Mouse (Mus musculus) stomach, embryonic 16.5 days (tissue): Measurements from ENCODE around the gene Rps6kc1. TPM values are rescaled to one million over a fixed set of nuclear protein-coding genes. Genes with fewer than 3 reads are reported as not detected.

Source experiments
- ATAC-seq: fragments of 200-750 bp; cut with Nextera tagmentation; 2 replicates; pipeline ENCODE4 v1.8.0; 2017; ENCODE audit warnings: moderate number of reproducible peaks, moderate TSS enrichment; ENCODE audit not compliant: insufficient read depth, low FRiP score
- H3K27ac ChIP-seq: fragments of 300-500 bp; sonication (generic); 2 replicates; pipeline ENCODE4 v1.5.1; 2014; ENCODE audit warnings: low read length
- H3K27me3 ChIP-seq: fragments of 300-500 bp; sonication (generic); 2 replicates; pipeline ENCODE4 v1.6.1; 2014; ENCODE audit warnings: low read length, control low read depth, mixed read lengths; ENCODE audit not compliant: control insufficient read depth, insufficient read depth
- H3K36me3 ChIP-seq: fragments of 300-500 bp; sonication (generic); 2 replicates; pipeline ENCODE4 v1.6.1; 2014; ENCODE audit warnings: low read length; ENCODE audit not compliant: control insufficient read depth, insufficient read depth
- H3K4me1 ChIP-seq: fragments of 300-500 bp; sonication (generic); 2 replicates; pipeline ENCODE4 v1.6.1; 2014; ENCODE audit warnings: low read length, control low read depth, mixed read lengths; ENCODE audit not compliant: control insufficient read depth, insufficient read depth
- H3K4me2 ChIP-seq: fragments of 300-500 bp; sonication (generic); 2 replicates; pipeline ENCODE4 v1.6.1; 2014; ENCODE audit warnings: low read depth, low read length, mixed read lengths
- H3K4me3 ChIP-seq: fragments of 300-500 bp; sonication (generic); replicated peaks from 2 replicates; pipeline ENCODE4 v1.5.1; 2014; ENCODE audit warnings: mild to moderate bottlenecking, low read length
- H3K9ac ChIP-seq: fragments of 300-500 bp; sonication (generic); 2 replicates; pipeline ENCODE4 v1.6.1; 2014; ENCODE audit warnings: low read length
- H3K9me3 ChIP-seq: fragments of 300-500 bp; sonication (generic); replicated peaks from 2 replicates; pipeline ENCODE4 v1.6.1; 2016; ENCODE audit warnings: low read length, control low read depth; ENCODE audit not compliant: control insufficient read depth
- WGBS: fragments of 180-500 bp; shearing (Covaris S2); extraction: QIAGEN DNeasy Blood & Tissue Kit; methylation state at CpG from one replicate; pipeline ENCODE4 v1.1.7; 2014; 5-methylcytosine and 5-hydroxymethylcytosine counted together
- polyA plus RNA-seq: library from polyadenylated mRNA; unstranded; fragments of >200 nt; fragmentation: Nextera tagmentation; extraction: Ambion mirVana; gene quantifications from 2 replicates; pipeline ENCODE4 v1.2.1, GENCODE M21; 2015

Gene Rps6kc1
- polyA plus RNA-seq, 1 experiment from 2014 or later = 12.6 TPM

DNA sequence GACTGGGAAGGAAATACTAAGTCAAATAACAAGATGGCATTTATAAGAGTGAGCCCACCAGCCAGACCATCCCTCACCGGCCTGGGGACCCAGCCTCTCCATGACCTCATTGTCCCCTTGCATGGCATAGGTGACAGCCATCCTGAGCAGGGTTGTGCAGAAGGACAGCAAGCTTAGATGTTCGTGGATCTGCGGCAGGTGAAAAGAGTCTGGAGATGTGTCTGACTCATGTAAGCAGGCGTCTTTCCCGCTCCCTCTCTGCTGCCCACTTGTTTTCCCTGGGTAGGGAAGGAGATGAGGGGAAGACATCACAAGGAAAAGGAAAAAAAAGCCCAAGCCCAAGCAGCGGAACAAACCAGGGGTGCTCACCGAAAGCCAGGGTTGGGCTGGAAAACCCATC lies 256.5 kb downstream of the Rps6kc1 start:
- H3K9ac ChIP-seq = no peak overlapping the region
- no peaks in the 10 kb centered on the region for H3K4me1 ChIP-seq
- ATAC-seq = no peak
- no peak overlapping the region for H3K4me2 ChIP-seq
- no peak overlapping the region for H3K27ac ChIP-seq
- no peak overlapping the region for H3K4me3 ChIP-seq
- no peaks in the 10 kb centered on the region for H3K27me3 ChIP-seq
- H3K9me3 ChIP-seq = no peaks in the 10 kb centered on the region
- 88% methylated on average over 7 of the region's 7 CpGs for WGBS
- no peaks in the 10 kb centered on the region for H3K36me3 ChIP-seq

DNA sequence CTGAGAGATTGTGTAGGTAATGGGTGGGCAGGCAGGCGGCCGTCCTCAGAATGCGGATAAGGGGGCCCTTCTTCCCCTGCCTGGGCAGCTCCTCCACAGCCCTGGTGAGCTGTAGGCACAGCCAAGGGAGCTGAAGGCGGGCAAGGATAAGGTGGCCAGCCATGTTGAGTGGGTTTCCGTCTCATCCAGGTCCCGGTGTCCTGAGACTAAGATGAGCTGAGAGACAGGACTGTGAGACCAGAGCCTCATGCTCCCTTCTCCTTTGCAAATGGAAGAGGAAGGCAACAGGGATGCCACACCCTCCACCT lies 256.9 kb downstream of the Rps6kc1 start:
- ATAC-seq = no peak
- Histone ChIP-seq H3K4me3 (no peak overlapping the region), H3K27ac (no peak overlapping the region), H3K4me2 (no peak overlapping the region), H3K9ac (no peak overlapping the region), H3K4me1 (no peaks in the 10 kb centered on the region), H3K36me3 (no peaks in the 10 kb centered on the region), H3K9me3 (no peaks in the 10 kb centered on the region), H3K27me3 (no peaks in the 10 kb centered on the region)
- WGBS = 88% methylated on average over 6 of the region's 6 CpGs

GRCm38 (mm10) chr1:190653989-190654693 lies 257.4 kb downstream of the Rps6kc1 start:
- H3K4me3 ChIP-seq = no peak overlapping the region
- no peak for ATAC-seq
- no peaks in the 10 kb centered on the region for H3K9me3 ChIP-seq
- no peak overlapping the region for H3K27ac ChIP-seq
- 85% methylated on average over 20 of the region's 20 CpGs for WGBS
- no peak overlapping the region for H3K4me2 ChIP-seq
- H3K36me3 ChIP-seq = no peaks in the 10 kb centered on the region
- H3K4me1 ChIP-seq = no peaks in the 10 kb centered on the region
- H3K9ac ChIP-seq = no peak overlapping the region
- H3K27me3 ChIP-seq = no peaks in the 10 kb centered on the region

GRCm38 (mm10) chr1:190653081-190653480 lies 258.5 kb downstream of the Rps6kc1 start:
- WGBS = 73% methylated on average over 6 of the region's 6 CpGs
- no peak for ATAC-seq
- H3K4me3 ChIP-seq = no peak overlapping the region
- no peak overlapping the region for H3K9ac ChIP-seq
- H3K27ac ChIP-seq = no peak overlapping the region
- H3K9me3 ChIP-seq = no peaks in the 10 kb centered on the region
- no peaks in the 10 kb centered on the region for H3K4me1 ChIP-seq
- no peaks in the 10 kb centered on the region for H3K27me3 ChIP-seq
- H3K4me2 ChIP-seq = no peak overlapping the region
- no peaks in the 10 kb centered on the region for H3K36me3 ChIP-seq

Other genes starting within 250 kb of the Rps6kc1 start
- gene Angel2, start 13.3 kb upstream of the Rps6kc1 start, polyA plus RNA-seq = 29.9 and 30.8 TPM in 2 replicates
- gene Vash2, start 67.5 kb upstream of the Rps6kc1 start, polyA plus RNA-seq = 15.0 and 19.2 TPM in 2 replicates
- gene Flvcr1, start 114.4 kb upstream of the Rps6kc1 start, polyA plus RNA-seq = 3.5 and 5.1 TPM in 2 replicates
- gene Spata45, start 124.9 kb upstream of the Rps6kc1 start, polyA plus RNA-seq = not detected in 2 replicates
- gene Tatdn3, start 151.2 kb upstream of the Rps6kc1 start, polyA plus RNA-seq = 14.1 and 15.1 TPM in 2 replicates
- gene Nsl1, start 151.2 kb upstream of the Rps6kc1 start, polyA plus RNA-seq = 15.6 and 17.9 TPM in 2 replicates
- gene Batf3, start 186.1 kb upstream of the Rps6kc1 start, polyA plus RNA-seq = 8.0 and 8.4 TPM in 2 replicates